Mouse (Mus musculus) spleen, postnatal 14 days (tissue): ENCODE data around the gene Cdk5.

ENCODE experiments used
- DNase-seq, 2 experiments: peaks; one replicate each; pipeline ENCODE4 v3.0.0; 2021 to 2022; ENCODE audit warnings: low spot score in 2 of 2

Gene Cdk5

DNA sequence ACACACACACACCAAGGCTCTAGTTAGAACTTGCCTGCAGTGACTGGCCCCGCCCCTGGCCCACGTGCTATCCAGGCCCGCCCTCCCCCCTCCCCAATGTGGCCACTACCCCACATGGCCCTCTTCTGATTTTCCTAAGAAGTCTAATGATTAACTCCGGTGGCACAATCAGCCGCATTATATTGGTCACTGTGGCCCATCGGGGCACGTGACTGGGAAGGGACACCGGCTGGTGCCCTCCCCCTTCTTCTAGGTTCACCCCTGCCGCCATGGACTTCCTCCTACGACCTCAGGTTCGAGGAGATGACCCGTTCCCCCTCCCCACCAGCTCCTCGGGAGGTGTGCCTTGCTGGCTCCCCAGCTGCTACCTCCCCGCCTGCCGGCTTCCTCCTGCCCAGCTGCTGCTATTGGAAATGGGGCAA, 4.7 kb upstream of the Cdk5 start:
- no peak for DNase-seq

DNA sequence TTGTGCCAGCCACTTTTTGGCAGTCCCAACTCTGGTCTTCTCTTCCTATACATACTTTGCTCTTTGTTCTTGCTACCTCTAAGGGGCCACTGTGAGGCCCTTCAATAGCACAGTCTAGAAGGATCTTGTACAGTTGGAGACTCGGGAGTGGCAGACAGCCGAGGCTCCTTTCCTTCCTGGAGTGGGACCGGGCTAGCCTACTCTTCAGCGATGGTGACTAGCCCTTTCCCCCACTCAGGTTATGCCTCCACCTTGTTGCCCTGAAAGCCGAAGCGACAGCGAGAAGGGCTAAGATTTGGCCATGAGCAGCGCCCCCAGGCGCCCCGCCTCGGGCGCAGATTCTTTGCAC, 3.9 kb upstream of the Cdk5 start:
- no peak for DNase-seq

DNA sequence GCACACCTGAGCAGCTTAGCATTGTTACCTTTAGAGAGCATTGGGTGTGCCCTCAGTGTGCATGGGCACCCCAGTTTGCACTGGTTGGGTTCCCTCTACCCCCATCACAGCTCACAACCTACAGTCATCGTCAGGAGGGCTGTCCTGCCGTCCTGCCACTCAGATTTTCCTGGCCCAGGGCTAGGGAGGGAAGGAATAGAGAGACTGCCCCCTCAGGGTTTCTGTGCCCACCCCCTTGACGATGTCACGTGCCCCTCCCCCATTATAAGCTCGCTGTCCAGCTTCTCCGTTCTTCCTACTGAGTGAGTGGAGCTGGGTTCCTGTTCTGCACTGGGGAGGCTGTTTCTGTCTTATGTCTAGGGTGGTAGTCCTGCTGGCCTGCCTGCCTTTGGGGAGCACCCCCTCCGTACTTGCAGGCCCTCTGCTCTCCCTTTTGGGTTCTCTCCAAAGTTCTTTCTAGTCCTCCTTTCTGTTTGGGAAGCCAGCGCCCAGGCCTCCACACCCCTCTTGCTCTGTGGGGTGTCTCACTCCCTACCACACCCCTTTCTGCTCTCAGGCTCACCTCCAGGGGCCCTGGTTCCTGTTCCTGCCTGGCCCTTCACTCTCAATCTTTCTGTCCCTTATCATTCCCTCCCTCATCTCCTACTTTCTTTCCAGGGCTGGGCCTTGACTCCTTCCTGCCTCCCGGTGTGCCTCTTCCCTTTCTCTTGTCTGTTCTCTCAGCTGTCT, 3.4 kb upstream of the Cdk5 start:
- DNase-seq, result no peak

DNA sequence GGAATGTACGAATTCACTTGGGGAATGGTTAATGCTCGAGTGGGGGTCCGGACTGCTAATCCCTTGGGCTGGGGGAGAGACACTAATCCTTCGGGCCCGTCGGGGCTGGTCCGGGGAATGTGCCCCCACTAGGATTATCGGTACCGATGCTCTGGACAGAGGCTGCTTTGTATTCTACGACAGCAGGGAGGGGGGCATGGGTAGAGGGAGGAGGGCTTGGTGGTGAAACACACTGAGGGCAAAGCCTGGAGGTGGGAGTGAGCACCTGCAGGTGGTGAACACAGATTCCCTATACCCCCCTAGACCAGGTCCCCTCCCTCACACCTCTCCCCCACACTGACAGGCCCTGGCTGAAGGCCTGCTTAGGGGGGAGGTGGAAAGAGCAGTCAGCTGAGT, 2.7 kb upstream of the Cdk5 start:
- no peak for DNase-seq

DNA sequence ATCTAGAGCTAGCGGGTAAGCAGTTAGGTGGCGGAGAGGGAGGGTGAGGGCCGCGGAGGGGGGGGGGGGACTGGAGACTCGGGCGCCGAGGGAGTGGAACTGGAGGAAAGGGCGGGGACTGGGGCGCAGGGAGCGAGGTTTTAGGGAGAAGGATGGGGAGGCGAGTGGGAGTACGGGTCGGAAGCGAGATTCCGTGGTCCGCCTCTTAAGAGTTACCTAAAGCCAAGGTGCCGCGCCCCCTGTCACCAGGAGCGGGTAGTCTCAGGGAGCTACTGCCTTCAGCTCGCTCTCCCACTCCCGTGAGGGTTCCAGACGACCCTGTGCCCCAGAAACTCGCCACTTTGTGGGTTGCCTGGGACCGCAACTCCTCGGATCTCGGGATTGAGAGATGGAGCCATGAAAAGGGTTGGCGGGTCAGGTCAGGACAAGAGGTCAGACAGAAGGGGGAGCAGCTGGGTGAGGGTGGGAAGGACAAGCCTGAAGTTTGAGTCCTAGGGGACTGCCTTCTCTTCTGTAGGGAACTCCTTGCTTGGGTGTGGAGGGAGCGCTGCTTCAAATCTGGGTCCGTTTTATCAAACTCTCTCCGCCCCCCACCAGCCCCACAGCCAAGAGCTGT, 2.2 kb upstream of the Cdk5 start:
- peak; percentile 23 to 52 for DNase-seq

DNA sequence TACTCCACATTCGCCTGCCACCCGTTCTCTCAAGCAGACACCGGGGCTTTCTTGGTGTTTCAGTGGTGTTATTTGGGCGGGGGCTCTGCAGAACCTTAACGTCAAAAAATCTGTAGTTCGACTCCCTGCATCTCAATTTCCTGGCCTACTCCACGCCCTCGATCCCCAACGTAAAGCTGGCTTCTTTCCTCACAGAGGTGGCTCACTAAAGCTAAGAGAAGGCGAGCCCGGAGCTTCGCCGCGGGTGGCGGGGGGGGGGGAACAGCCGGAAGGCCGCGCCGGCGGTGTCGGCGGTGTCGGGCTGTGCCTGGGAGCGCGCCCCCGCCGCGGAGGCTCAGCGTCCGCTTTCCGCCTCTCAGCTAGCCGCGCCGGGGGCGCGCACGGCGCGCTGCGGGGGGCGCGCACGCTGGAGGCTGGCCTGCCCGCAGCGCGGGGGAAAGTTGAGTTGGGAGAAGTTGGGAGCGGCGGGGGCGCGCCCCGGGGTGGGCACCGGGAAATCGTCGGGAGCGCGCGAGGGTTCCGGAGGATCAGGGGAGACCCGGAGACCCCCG, 1.6 kb upstream of the Cdk5 start:
- peak; percentile 58 to 73 for DNase-seq

DNA sequence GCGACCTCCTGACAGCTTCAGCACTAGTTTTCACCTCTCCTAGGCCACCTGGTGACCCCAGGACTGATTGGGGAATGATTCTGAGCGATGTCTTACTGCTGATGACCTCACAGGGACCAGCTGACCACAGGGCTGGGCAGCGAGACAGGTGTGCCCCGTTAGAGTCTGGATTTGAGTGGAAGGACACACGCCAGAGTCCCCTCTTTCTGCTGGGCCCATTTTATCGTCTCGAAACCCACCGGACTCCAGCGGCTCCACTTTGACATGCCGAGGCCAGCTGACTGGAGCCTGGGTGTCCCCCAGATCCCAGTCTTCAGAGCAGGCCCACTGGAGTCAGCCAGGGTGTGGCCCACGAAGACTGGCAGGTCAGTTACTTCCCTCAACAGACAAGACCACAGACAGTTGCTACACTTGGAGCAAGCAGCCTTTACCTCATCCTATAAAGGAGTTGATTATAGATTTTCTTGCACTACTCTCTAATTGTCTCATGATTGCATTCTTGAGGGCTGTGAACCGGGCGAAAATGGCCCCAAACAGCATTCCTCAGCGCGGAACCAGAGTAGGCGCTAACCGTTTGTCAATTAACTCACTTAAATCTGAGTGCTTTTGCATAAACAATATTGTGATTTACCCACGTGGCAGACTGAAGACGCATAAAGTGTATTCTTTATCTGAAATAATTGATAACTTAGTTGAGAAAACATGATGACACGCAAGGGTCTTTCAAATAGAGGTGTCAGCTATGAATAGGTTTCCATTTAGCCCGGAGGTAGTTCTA, 863 bp upstream of the Cdk5 start:
- DNase-seq, result peak in 1 of 2 experiments; percentile 29

DNA sequence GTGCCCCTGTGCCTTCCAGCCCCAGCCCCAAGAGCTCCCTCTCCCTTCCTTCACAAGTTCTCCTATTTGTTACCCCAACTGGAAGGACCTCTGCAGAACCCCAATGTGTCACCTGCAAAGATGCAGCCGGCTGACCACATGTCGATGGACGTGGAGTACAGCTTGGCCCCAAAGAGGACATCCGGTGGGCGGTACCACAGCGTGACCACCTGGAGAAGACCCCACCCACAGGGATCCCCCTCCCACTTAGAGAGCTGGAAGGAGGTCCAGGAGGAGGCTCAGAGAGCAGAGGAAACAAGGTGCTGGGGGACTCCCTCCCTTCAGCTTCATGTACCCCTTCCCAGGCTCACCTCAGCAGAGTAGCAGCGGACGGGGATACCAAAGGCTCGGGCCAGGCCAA, 2.9 kb downstream of the Cdk5 start:
- DNase-seq, result no peak

DNA sequence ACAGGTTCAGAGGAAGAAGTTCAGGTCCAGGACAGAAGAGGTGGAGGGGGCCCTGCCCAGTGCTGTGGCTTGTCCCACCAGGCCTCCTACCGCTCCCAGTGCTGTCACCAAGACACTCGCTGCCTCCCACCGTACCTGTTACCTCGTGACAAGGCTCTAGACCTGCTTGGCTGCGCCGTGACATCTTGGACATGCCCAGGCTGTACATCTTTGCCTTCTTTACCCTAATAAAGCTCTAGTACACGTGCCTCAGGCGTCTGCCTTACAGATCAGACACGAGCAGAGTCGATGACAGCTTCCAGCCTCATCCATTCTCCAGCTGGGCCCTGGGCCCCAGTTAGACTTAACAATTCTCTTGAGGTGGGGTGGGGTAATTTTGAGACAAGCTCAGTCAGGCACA, 5.7 kb downstream of the Cdk5 start:
- DNase-seq, result no peak

DNA sequence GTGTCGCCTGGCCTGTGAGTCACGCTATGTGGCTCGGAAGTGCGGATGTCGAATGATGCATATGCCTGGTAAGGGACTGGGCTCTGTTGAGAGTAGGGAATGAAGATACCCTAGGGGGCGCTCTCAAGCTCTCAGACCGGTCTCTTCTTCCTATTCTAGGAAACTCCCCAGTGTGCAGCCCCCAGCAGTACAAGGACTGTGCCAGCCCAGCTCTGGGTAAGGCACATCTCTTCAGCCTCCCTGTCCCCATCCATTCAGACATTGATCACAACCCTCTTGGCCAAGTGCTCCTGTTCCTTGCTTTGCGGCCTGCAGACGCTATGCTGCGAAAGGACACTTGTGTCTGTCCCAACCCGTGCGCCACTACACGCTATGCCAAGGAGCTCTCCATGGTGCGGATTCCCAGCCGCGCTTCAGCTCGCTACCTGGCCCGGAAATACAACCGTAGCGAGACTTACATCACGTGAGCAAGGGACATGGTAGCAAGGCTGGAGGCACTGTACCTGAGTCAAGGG, 7.1 kb downstream of the Cdk5 start:
- peak in 1 of 2 experiments; percentile 46 for DNase-seq

DNA sequence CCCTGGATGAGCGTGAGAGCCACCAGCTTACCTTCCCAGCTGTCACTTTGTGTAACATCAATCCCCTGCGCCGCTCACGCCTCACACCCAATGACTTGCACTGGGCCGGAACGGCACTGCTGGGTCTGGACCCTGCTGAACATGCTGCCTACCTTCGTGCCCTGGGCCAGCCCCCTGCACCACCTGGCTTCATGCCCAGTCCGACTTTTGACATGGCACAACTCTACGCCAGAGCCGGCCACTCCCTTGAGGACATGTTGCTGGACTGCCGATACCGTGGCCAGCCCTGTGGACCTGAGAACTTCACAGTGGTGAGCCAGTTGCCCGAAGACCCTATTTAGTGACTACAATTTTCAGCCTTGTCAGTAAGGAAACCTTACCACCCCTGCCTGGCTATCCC, 9.4 kb downstream of the Cdk5 start:
- DNase-seq, result no peak

DNA sequence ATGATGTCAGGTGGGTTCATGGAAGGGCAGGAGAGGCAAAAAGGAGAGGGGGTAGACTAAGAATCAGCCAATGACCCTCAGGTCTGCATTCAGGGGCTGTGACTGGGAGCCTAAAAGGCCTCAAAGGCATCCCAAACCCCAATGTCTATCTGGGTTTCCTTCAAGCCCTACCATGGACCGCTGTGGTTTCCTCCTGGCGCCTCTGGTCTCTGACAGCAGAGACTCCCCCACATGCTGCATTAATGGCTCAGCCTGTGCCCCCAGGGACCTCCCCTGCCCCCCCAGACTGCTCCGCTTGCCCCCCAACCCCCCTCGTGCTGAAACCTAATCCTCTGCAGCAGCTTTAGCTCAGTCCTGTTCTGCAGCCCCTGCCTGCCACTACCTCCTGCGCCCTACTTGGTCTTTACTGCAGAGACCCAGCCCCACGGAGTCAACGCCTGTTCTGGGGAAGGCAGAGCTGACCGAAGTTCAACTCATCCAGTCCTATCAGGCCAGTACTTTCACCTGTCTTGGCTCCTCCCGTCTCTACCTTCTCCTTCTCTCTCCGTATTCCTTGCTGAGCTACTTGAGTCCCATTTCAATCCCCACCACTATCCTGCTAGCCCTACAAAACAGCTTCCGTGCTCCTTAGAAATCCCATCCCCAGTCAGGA, 10.2 kb downstream of the Cdk5 start, which contains the start of gene Asic3:
Gene Asic3 (plus strand): TSS at position 351 of the 652 bp plus-strand sequence.
- DNase-seq, result no peak

DNA sequence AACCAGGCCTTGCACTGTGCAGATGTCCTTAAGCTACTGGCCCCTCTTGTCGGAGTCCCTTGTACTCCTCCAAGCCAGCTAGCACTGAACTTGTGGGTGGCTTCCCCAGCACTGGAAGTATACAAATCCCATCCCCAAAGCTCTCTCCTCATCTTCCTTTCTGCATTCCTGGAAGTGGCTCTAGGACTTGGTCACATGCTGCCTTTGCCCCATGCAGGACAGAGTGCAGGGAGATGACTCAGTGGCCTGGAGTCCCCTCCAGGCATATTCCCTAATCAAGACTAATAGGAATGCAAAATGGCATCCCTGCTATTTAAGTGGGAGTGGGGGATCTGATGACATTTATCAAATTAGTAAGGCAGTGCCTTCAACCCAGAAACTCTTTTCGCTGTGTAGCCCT, 11.3 kb downstream of the Cdk5 start:
- no peak for DNase-seq

DNA sequence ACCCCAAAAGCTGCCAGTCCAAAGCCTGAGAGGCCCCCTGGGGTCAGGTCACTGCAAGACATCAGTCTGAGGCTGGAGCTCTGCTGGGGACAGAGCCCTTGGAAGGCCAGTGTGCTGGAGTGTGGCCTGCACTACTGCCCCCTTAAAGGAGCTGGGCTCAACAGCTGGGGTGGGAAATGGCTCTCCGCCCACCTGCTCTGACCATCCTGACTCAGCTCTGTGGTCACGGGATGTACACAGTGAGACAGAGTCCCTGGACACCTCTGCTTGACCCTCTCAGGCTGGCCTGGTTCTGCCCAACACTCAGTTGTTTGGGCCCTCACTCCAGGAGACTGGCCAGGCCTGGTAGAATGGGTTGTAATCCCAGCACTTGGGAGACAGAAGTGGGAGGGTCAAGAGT, 13.9 kb downstream of the Cdk5 start:
- no peak for DNase-seq

DNA sequence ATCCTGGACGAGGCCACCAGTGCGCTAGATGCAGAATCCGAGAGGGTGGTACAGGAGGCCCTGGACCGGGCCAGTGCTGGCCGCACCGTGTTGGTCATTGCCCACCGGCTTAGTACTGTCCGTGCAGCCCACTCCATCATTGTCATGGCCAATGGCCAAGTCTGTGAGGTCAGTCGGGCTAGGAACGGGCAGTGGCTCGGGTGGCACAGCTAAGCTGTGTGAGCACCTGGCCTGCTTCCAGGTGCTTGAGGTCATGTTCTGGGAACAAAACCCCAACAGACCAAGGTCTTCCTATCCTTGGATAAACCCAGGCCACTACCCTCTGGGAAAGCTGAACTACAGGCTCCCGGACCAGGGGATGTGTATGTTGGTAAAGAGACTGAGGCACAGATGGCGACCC, 14.7 kb downstream of the Cdk5 start:
- DNase-seq, result no peak

DNA sequence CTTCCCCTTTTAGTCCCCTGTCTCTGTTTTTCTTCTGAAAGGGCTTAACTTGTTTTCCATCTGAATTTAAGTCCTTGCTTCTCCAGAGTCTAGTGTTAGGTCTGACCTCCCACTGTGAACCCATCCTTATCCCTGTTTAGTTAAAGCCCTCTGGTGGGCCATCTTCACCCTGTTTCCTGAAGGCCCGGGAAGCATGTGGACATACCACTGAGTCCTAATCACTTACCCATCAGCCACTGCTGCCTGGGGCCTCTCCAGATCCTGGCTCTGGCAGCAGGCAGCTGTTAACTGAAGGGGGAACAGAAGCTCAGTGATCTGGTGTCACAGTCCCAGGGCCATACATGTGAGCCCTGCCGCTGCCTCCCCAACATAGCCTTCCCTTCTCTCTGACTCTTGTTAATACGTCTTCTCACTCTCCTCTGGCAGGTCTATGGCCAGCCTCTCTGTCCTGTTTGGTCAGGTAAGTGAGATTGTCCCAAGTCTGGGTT, 17.9 kb downstream of the Cdk5 start:
- no peak for DNase-seq

DNA sequence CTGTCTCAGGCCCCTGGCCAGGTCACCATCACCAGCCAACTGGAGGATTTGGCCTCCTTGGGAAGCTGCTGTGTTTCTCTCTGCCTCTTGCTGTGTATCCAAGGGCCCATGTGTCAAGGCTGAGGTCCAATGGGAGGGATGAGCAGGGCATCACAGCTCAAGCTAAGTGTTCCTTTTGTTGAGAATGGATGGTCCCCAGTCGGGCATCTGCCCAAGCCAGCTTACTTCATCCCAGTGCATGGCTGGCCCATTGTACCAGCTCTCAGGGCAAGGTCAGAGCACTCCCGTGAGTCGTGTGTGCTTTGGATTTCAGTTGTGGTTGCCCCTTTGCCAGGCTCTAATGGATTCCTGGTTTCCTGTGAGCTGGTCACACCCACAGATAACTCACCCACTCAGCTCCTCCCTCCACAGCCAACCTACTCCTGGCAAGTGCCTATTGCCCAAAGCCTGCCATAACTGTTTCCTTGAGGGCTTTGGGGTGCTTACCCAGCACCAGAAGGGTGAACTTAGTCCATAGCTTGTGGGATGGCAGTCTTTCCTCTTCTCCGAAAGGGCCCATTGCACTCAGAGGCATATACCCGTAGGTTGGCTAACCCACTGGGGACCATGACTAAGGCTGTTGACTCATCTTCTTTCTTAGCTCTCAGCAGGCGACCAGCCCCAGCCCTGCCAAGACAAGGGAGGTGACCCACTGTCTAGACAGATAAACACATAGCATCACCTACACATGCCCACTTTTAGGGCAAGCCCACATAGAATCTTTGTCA, 18.6 kb downstream of the Cdk5 start:
- DNase-seq, result no peak

DNA sequence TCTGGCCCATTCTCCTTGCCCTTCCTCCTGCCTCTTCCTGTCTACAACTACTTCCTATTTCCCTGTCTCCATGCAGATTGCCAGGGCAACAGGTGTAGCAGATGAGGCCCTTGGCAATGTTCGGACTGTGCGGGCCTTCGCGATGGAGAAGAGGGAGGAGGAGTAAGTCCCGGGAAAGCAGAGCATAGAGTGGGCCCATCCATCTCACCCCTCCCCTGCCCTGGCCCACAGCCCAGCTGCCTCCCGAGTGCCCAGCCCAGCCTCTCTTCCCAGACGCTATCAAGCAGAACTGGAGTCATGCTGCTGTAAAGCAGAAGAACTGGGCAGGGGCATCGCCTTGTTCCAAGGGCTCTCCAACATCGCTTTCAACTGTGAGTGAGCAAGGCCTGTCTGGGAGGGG, 21.4 kb downstream of the Cdk5 start:
- no peak for DNase-seq

DNA sequence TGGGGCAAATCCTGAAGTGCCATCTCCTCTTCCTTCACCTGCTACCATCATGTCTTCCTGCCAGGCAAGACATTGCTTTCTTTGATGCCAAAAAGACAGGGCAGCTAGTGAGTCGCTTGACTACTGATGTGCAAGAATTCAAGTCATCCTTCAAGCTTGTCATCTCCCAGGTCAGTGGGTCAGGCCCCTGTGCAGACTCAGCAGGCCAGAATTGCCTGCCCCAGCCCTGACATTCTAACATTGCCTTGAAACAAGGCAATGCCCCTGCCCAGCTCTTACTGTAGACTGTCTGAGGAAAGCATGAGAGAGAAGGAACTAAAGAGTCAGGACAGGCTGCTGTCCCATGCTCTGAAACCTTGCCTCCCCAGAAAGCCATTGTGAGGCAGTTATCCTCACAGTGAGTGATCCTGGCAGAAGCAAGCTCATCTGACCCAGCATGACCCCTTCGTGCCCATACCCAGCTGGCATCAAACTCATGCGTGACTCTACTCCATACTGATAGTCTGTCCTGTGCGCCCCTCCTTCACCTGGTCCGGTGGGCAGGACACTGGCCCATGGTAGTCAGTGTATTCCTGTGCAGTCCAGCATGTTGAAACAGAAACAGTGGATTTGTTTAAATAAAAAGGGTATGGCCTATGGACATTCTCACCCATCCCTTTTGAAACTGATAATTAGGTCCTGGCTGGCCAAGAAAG, 22.3 kb downstream of the Cdk5 start:
- DNase-seq, result no peak

DNA sequence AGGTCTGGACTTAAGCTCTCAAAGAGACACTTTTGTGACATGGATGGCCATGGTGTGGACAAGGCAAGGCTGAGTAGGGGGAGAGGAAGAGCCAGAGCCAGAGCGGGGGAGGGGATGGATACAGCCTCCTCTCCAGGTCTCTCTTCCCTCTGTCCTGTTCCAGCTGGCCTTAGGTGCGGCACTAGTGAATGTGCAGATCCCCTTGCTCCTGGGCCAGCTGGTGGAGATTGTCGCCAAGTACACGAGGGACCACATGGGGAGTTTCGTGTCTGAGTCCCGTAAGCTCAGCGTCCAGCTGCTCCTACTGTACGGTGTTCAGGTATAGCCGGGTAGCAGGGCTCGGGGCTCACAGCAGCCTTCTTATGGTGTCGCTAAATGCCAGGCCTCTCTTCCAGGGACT, 23.0 kb downstream of the Cdk5 start:
- DNase-seq, result no peak
